Mouse (Mus musculus): ENCODE data around the gene Nr1h3. TPM values are rescaled to one million over a fixed set of nuclear protein-coding genes. Genes with fewer than 3 reads are reported as not detected.
A peak's percentile ranks its signal among the peaks of the same experiment; 100 is the strongest.

Nr1h3 gene
- polyA plus RNA-seq, 1 experiment from 2014 or later = 31.0 TPM

DNA sequence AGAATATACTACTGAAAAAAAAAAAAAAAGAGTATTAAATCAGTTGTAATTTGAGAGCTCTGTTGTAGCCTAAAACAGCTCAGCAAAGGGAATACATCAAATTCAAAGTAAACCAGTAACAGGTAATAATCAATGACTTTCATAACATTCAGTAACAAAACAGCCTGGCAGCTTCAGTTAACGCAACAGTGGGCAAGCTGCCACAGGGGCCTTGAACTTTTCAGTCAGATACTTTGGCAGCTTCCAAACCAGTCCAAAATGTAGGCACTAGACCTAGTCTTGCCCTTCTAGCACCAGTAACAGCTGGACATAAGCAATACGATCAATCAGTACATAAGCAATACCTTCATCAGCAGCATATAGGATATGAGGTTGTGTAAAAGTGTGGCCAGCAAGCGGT lies 48.5 kb downstream of the Nr1h3 start:
- Histone ChIP-seq H3K4me2 (ENCODE audit: low read depth, low read length) (no peak overlapping the region), H3K27ac (ENCODE audit: low read depth) (peak overlapping the region; percentile 30; the same call in 1 of the 2 replicates), H3K36me3 (replicated peaks; ENCODE audit: insufficient read depth, low read length) (peaks cover 30% of the 10 kb centered on the region), H3K4me1 (ENCODE audit: insufficient read depth) (no peaks in the 10 kb centered on the region), H3K9ac (replicated peaks) (no peak overlapping the region), H3K27me3 (ENCODE audit: insufficient read depth, low read length) (no peaks in the 10 kb centered on the region), H3K9me3 (ENCODE audit: low read length) (no peaks in the 10 kb centered on the region), H3K4me3 (ENCODE audit: low read depth, low read length) (no peak overlapping the region)
- peak; percentile 75 for ATAC-seq
- 72% methylated on average over 3 of the region's 3 CpGs for WGBS (ENCODE audit: insufficient replicate concordance)
- TF ChIP-seq CTCF (IDR thresholded peaks at IDR 0.05; ENCODE audit: low read depth) (no peak), EP300 (IDR thresholded peaks at IDR 0.05; ENCODE audit: low read depth) (no peak)
- DNase-seq = peak; percentile 79

GRCm38 (mm10) chr2:91152885-91153377 lies 49.7 kb downstream of the Nr1h3 start:
- no peaks in the 10 kb centered on the region for H3K9me3 ChIP-seq (ENCODE audit: low read length)
- H3K27ac ChIP-seq (ENCODE audit: low read depth) = peak overlapping the region; percentile 44; the same call in 1 of the 2 replicates
- no peak overlapping the region for H3K4me2 ChIP-seq (ENCODE audit: low read depth, low read length)
- no peaks in the 10 kb centered on the region for H3K4me1 ChIP-seq (ENCODE audit: insufficient read depth)
- no peak for DNase-seq
- H3K27me3 ChIP-seq (ENCODE audit: insufficient read depth, low read length) = no peaks in the 10 kb centered on the region
- H3K9ac ChIP-seq (replicated peaks) = no peak overlapping the region
- TF ChIP-seq CTCF (IDR thresholded peaks at IDR 0.05; ENCODE audit: low read depth) (no peak), EP300 (IDR thresholded peaks at IDR 0.05; ENCODE audit: low read depth) (no peak)
- H3K4me3 ChIP-seq (ENCODE audit: low read depth, low read length) = no peak overlapping the region
- H3K36me3 ChIP-seq (replicated peaks; ENCODE audit: insufficient read depth, low read length) = peaks cover 28% of the 10 kb centered on the region
- peak; percentile 80 for ATAC-seq
- 68% methylated on average over 3 of the region's 3 CpGs for WGBS (ENCODE audit: insufficient replicate concordance)

DNA sequence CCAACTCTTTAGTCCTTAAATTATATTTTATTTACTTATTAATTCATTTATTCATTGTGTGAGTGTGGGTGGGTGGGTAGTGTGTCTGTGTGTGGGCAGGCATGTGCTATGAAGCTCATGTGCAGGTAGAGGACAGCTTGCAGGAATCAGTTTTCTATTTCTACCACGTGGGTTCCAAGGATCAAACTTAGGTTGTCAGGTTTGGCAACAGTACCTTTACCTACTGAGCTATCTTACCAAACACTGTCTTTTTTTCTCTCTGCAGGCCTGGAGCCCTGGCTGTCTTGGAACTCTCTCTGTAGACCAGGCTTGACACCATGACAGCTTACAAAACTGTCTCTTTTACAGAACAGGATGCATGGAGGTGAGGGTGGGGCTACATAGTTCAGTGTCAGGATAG lies 51.3 kb downstream of the Nr1h3 start:
- Histone ChIP-seq H3K9me3 (ENCODE audit: low read length) (no peaks in the 10 kb centered on the region), H3K27ac (ENCODE audit: low read depth) (no peak overlapping the region), H3K9ac (replicated peaks) (no peak overlapping the region), H3K4me2 (ENCODE audit: low read depth, low read length) (no peak overlapping the region), H3K4me1 (ENCODE audit: insufficient read depth) (no peaks in the 10 kb centered on the region), H3K4me3 (ENCODE audit: low read depth, low read length) (no peak overlapping the region), H3K27me3 (ENCODE audit: insufficient read depth, low read length) (no peaks in the 10 kb centered on the region), H3K36me3 (replicated peaks; ENCODE audit: insufficient read depth, low read length) (peaks cover 24% of the 10 kb centered on the region)
- DNase-seq (no peak), ATAC-seq (no peak)
- WGBS (ENCODE audit: insufficient replicate concordance) = 68% methylated on average over 1 of the region's 1 CpGs
- TF ChIP-seq CTCF (IDR thresholded peaks at IDR 0.05; ENCODE audit: low read depth) (no peak), EP300 (IDR thresholded peaks at IDR 0.05; ENCODE audit: low read depth) (no peak)

DNA sequence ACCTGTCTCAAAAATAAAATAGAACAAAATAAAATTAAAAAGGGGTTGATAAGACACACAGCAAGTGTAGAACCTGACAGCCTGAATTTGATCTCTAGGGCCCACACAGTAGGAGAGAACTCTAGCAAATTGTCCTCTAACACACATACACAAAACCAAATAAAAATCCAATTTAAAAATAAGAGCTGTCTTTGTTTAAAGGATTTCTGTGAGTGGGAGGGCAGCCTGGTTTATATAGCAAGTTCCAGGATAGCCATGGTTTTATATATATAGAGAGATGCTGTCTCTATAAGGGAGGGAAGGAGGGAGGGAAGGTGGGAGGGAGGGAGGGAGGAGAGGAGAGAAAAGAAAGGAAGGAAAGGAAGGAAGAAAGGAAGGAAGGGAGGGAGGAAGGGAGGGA lies 54.5 kb downstream of the Nr1h3 start:
- Histone ChIP-seq H3K9me3 (ENCODE audit: low read length) (no peaks in the 10 kb centered on the region), H3K4me2 (ENCODE audit: low read depth, low read length) (no peak overlapping the region), H3K9ac (replicated peaks) (no peak overlapping the region), H3K36me3 (replicated peaks; ENCODE audit: insufficient read depth, low read length) (peaks cover 22% of the 10 kb centered on the region), H3K4me1 (ENCODE audit: insufficient read depth) (no peaks in the 10 kb centered on the region), H3K27ac (ENCODE audit: low read depth) (no peak overlapping the region), H3K4me3 (ENCODE audit: low read depth, low read length) (no peak overlapping the region), H3K27me3 (ENCODE audit: insufficient read depth, low read length) (no peaks in the 10 kb centered on the region)
- no peak for TF ChIP-seq EP300 (IDR thresholded peaks at IDR 0.05; ENCODE audit: low read depth)
- TF ChIP-seq CTCF (IDR thresholded peaks at IDR 0.05; ENCODE audit: low read depth) = no peak
- DNase-seq (no peak), ATAC-seq (no peak)

DNA sequence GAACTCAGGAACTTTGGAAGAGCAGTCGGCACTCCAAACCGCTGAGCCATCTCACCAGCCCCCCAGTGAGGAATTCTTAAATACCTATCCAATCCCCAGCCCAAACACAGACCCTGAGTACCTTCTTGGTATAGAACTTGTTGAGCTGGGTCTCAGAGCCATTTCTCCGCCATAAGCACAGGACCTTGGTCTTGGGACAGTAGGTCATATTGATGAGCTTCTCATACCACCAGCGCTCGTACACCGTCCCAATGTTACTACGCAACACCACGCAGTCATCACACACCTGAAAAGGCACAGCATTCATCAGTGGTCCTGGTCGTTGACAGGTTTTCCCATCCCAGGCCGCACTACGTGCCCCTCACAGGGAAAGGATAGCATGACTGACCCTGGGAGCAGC lies 59.2 kb downstream of the Nr1h3 start:
- H3K4me3 ChIP-seq (ENCODE audit: low read depth, low read length) = no peak overlapping the region
- peaks cover 13% of the 10 kb centered on the region for H3K36me3 ChIP-seq (replicated peaks; ENCODE audit: insufficient read depth, low read length)
- peak; percentile 7 for DNase-seq
- H3K4me1 ChIP-seq (ENCODE audit: insufficient read depth) = no peaks in the 10 kb centered on the region
- no peak for ATAC-seq
- H3K4me2 ChIP-seq (ENCODE audit: low read depth, low read length) = no peak overlapping the region
- H3K27me3 ChIP-seq (ENCODE audit: insufficient read depth, low read length) = no peaks in the 10 kb centered on the region
- no peaks in the 10 kb centered on the region for H3K9me3 ChIP-seq (ENCODE audit: low read length)
- TF ChIP-seq EP300 (IDR thresholded peaks at IDR 0.05; ENCODE audit: low read depth) (no peak), CTCF (IDR thresholded peaks at IDR 0.05; ENCODE audit: low read depth) (no peak)
- no peak overlapping the region for H3K9ac ChIP-seq (replicated peaks)
- no peak overlapping the region for H3K27ac ChIP-seq (ENCODE audit: low read depth)
- 93% methylated on average over 11 of the region's 11 CpGs for WGBS (ENCODE audit: insufficient replicate concordance)

DNA sequence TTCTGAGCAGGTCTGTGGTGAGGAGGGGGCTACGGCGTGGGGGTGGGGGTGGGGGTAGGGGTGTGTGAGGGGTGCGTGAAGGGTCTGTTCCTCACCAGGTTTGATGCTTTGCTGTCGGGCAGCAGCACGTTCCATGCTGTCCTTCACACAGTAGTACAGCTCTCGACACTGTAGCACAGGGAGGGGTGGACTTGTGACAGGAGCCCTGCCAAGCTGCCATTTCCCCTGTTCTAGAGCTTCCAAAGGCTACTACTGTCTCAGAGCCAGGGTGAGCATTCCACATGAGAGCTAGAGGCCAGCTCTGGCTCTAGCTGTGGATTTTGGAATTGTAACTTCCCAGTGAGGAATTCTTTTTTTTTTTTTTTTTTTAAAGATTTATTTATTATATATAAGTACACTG lies 59.7 kb downstream of the Nr1h3 start:
- TF ChIP-seq EP300 (IDR thresholded peaks at IDR 0.05; ENCODE audit: low read depth) (no peak), CTCF (IDR thresholded peaks at IDR 0.05; ENCODE audit: low read depth) (no peak)
- 82% methylated on average over 6 of the region's 6 CpGs for WGBS (ENCODE audit: insufficient replicate concordance)

DNA sequence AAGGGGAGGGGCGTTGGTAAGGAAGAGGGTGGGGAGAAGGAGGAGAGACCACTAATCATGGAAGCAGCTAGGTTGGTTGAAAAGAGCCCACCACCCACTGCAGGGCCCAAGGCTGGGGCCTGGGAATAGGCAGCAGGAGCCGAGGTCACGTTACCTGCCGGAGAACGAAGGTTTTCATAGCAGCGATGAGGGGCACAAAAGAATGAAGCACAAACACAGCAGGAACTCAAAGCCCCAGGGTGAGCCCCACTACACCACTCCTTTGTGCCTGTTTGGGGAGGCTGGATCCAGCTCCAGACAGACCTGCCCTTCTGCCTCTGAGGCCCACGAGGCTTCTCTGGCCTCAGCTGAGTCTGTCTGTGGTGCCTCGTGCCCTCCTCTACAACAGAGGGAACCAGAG lies 62.9 kb downstream of the Nr1h3 start:
- no peak overlapping the region for H3K27ac ChIP-seq (ENCODE audit: low read depth)
- no peaks in the 10 kb centered on the region for H3K27me3 ChIP-seq (ENCODE audit: insufficient read depth, low read length)
- no peaks in the 10 kb centered on the region for H3K4me1 ChIP-seq (ENCODE audit: insufficient read depth)
- peaks cover 15% of the 10 kb centered on the region; the same call in 1 of the 2 replicates for H3K36me3 ChIP-seq (replicated peaks; ENCODE audit: insufficient read depth, low read length)
- H3K9ac ChIP-seq (replicated peaks) = no peak overlapping the region
- DNase-seq (no peak), ATAC-seq (no peak)
- WGBS (ENCODE audit: insufficient replicate concordance) = 82% methylated on average over 8 of the region's 8 CpGs
- H3K9me3 ChIP-seq (ENCODE audit: low read length) = no peaks in the 10 kb centered on the region
- no peak overlapping the region for H3K4me2 ChIP-seq (ENCODE audit: low read depth, low read length)
- no peak for TF ChIP-seq CTCF (IDR thresholded peaks at IDR 0.05; ENCODE audit: low read depth)
- TF ChIP-seq EP300 (IDR thresholded peaks at IDR 0.05; ENCODE audit: low read depth) = no peak
- no peak overlapping the region for H3K4me3 ChIP-seq (ENCODE audit: low read depth, low read length)

More for the DNA sequence above, 59.7 kb downstream of the Nr1h3 start:
- DNase-seq = no peak
- H3K27me3 ChIP-seq (ENCODE audit: insufficient read depth, low read length) = no peaks in the 10 kb centered on the region
- H3K4me1 ChIP-seq (ENCODE audit: insufficient read depth) = no peaks in the 10 kb centered on the region
- no peak overlapping the region for H3K4me2 ChIP-seq (ENCODE audit: low read depth, low read length)
- no peak overlapping the region for H3K4me3 ChIP-seq (ENCODE audit: low read depth, low read length)
- ATAC-seq = no peak
- no peak overlapping the region for H3K9ac ChIP-seq (replicated peaks)
- H3K9me3 ChIP-seq (ENCODE audit: low read length) = no peaks in the 10 kb centered on the region
- H3K27ac ChIP-seq (ENCODE audit: low read depth) = no peak overlapping the region
- H3K36me3 ChIP-seq (replicated peaks; ENCODE audit: insufficient read depth, low read length) = peaks cover 18% of the 10 kb centered on the region
